Mouse (Mus musculus) retina, adult 2 months (tissue): ENCODE results near the gene Abraxas2.

Experiments
- DNase-seq: peaks from one replicate; pipeline ENCODE4 v3.0.0-alpha.2; 2012; ENCODE audit warnings: low read depth, low spot score

Abraxas2 gene

DNA sequence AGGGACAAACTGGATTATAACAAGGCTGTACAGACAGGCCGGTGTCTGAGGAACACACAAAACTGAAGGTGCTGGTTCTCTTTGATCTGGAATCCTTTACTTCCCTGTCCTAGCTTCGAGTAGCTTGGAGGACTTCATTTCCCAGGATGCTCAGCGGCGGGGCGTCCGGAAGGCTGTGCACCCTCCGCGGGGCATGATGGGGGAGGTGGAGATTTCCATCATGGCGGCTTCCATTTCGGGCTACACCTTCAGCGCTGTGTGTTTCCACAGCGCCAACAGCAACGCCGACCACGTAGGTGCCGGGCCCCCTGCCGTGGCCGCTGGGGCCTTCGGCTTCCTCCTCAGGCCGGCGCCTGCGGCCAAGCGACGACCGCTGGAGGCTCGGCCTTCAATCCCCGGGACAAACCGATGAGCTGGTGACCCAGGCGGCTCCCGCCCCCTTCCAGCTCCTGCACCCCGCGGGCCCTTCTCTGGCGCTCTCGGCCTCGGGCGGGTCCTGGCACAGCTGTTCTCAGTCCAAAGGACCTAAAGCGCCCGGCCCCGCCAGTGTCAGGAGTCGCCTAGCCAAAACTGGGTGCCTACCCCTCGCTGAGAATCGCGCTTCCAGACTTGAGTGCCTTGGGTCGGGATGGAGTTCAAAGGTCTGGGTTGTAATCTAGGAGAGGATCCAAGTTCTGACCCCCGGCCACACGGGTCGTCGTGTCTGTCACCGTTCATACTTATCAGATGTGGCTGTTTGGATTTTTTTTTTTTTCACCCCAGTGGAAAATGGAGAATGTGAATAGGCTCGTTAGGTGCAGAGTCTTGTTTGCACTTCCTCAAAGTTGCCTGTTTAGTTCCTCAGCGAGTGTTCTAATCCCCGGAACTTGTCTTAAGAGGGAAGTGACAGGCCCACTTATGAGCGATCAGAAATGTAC is at the start of gene Abraxas2:
TSS of gene Abraxas2 (plus strand) at position 184 of the 917 bp plus-strand sequence.
- peak; percentile 74 for DNase-seq

DNA sequence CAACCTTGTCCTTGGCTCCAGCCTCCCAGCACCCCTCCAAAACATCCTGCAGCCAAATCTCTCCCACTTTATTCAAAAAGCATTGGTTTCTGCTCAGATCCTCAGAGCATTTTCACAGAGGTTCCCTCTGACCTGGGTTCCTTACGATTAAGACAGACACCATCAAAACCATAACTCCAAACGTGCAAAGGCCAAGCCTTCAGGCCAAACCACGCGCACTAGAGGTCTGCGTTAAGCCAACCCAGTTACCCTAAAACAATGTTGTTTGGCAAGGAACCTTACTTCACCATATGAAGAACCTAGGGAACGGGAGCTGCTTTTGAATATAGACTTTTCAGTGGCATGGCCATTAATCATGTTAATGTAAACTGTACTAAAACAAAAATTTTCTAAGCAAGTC is 49.3 kb upstream of the Abraxas2 start:
- no peak for DNase-seq

DNA sequence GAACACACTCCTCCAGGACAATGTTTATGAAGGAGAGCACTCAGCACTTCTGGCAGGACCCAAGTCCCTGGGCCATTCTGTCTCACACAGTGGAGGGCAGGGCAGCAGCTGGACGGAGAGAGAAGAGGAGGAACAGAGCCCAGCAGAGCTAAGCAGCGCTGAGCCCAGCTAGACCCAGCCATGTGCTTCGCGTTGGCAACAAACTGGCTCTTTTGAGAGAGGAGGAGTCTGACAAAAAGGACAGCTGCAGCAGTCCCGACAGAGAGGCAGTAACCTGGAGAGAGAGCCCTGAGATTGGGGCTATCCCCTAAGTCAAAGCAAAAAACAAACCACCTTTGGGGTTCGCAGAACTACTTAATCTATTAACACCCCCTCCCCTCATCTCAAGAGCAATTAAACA is 48.7 kb upstream of the Abraxas2 start:
- DNase-seq = no peak

DNA sequence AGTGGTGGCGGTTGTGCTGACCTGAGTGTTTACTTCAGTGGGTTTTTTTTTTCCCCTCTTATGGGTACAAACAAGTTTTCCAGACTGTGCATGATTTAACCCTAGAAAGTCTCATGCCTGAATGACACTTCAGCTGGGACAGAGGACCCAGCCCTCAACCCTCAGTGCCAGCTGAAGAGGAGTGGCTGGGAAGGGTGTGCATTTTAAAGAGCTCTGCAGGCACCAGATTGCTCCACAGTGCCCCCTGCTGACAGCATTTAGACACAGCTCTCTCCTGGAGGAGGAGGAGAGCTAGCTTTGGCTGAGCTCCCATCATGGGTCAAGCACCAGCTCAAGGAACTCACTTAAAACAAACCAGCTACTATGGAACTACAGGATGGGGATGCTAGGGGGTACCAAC is 48.1 kb upstream of the Abraxas2 start:
- DNase-seq = peak; percentile 76

DNA sequence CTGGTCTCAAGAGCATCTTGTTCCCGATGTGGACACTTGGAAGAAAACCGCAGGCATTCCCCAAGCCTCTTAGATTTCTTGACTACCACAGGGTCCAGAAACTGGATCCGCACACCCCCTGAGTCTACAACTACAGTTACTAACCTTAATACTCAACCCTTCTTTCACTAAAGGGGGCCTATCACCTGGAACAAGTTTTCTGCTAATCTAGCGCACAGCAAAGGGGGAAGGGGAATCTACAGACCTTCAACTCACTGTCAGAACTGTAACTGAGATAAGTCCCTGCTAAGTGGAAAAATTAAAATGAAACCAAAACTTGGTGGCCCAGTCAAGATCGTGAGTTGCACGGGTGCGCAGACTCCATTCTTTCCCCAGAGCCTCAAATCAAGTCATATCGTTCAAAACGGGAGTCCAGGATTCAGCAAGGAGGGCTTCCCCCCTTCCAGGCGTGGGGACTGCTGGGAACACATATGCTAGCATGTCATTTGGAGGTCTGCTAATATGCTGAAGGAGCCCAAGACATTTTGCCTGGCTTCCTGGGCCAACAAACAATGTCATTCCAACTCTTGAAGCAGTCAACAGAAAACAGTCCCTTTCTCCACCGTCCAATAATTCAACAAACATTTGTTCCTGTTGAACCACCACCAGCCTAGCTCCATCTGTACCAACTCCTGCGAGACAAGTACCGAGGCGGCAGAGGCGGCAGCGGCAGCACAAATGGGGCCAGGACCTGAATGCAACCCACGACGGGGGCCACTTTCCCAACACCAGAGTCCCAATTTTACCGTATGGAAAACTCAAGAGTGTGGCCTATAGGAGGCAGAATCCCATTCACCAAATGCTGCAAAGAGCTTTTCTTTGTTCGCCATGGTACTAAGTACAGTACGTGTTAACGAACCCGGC is 47.1 kb upstream of the Abraxas2 start:
- no peak for DNase-seq

DNA sequence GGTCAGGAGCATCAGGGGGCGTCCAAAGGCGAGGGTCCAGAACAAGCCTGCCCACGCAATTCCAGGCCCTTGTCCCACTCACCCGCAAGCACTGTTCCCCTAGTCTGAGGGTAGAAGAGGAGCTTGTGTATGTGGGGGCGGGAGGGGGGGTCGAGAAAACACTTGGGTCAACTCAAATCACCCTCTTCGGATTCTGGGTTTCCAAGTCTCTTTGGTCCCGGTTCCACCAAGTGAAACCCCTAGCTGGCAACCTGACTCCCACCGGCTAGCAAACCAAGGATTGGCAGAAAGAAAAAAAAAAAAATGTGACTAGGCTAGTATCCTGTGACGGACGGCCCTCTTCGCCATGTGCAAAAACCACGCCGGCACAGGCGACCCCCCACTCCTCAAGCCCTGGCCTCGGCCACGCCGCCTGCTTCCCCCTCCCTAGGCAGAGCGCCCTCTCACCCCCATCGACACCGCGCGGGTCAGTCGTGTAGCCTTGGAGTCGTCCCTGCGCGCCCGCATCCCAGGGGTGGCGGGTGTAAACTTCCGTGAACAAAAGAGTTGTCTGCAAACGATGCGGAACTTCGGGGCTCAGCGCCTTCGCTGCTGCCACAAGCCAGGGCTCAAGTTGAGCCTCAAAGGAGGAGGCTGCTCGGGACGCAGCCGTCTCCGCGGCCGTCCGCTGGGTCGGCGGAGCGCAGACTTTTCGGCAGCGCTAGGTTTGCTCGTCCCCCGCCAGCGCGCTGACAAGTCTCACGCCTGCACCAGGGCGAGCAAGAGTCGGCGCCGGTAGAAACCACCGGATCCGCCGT is 46.2 kb upstream of the Abraxas2 start:
- no peak for DNase-seq

DNA sequence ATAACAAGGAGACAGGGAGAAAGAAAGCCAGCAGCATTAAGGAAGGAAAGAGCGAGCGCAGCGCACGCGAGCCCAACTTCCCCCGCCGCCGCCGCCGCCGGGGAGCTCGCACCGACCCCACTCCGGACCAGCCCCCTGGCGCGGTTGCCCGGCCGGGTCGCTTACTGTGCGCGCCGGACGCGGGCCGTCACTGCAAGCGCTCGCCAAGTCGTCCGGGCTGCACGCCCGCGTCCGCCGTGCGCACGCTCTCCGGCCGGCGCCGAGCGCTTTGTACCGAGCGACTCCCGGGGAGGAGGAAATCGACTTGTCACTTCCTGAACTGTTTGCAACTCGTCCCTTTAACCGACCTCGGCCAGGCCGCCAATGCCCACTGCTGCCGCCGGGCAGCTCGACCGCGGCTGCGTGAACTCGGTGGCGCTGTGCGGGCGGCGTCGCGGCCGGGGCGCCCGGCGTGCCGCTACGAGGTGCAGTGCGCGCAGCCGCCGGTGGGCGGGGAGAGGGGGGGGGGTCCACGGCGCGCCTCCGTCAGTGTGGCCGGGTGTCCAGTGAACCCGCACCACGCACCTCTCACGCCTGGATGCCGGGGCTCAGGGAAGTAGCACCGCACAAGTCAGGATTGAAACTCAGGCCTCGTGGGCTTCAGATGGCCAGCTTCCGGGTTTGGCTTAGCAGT is 45.5 kb upstream of the Abraxas2 start, which contains the start of gene Fam53b:
TSS of gene Fam53b (minus strand) at position 471 of the 673 bp plus-strand sequence.
- no peak for DNase-seq

DNA sequence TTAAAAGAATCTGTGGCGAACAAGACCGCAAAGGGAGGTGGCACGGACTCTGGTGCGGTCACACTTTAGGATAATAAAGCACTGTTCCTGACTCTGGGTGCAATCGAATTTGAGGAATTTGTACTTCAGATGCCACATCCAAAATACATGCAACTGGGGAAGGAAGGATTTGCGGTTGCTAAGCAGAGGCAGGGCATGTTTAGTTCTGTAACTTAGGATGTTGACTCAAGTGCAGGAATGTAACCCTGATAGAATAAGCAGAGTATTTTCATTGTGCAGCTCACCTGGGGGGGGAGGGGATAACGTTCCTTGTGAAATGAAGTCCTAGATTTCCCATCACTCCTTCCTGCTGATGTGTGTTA is 45.0 kb upstream of the Abraxas2 start:
- no peak for DNase-seq

DNA sequence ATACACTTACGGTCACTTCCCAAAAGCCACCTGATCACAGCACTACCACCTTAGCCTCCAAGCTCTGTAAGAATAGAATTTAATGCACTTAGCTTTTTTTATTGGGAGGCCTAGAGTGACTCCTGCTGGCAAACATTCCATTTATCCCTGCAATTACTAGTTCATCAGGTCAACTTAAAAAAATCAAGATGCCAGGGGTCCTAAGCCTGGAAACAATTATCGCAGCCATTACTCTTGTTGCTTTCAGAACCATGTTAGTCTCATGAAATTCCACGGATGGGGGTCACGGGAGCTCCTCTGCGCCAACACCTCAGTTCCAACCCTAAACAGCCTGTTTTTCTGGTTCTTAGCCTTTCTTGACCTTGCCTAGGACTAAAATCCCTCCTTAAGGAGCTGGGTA is 43.9 kb upstream of the Abraxas2 start:
- DNase-seq = no peak

DNA sequence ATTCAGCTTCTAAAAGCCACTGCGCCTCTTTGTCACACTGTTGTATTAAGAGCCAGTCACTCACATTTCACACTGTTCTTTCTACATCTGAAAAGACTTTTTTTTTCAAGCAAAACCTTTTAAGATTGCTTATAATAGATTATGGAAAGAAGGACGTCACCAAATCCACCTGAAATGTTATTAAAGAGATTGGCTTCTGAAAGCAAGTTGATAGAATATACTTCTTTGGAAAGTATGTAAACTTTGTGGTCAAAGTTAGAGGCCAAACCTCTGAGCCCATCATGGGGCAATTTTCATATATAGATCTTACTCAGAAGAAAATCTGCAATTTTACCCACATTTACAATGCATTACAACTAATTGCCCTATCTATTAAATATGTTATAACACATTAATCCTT is 42.5 kb upstream of the Abraxas2 start:
- DNase-seq = no peak

DNA sequence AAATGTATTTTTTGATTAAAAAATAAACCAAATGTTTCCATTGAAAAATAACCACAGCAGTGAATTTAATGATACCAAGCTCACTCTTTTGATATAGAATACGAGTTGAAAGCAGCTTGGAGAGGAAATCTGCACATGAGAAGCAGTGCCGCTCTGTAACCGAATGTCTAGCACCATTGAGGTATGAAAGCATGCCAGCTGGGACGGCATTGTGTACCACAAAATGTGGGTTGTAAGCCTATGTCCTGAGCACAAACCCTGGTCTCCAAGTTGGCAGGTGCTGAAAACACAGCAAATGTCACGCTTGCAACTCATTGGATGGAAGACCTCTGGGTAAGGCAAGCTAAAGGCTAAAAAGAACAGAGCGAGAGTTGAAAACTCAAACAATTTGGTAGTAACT is 42.0 kb upstream of the Abraxas2 start:
- DNase-seq = no peak

DNA sequence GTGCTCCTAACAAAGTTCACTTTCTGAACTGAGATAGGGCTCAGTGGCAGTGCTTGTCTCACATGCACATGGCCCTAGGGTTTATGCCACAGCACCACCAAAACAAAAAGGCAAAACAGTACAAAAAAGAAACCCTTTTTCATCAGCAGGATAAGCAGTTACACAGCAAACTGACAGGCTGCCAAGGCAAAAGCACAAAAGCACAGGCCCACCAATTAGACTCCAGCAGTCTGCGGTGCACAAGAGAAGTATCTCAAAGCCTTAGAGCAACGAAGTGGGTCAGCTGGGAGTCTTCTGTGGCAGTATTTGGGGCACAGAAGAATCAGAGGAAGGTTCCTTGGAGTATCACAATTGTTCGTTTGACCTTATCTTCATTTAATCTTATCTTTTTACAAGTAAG is 38.3 kb upstream of the Abraxas2 start:
- no peak for DNase-seq

DNA sequence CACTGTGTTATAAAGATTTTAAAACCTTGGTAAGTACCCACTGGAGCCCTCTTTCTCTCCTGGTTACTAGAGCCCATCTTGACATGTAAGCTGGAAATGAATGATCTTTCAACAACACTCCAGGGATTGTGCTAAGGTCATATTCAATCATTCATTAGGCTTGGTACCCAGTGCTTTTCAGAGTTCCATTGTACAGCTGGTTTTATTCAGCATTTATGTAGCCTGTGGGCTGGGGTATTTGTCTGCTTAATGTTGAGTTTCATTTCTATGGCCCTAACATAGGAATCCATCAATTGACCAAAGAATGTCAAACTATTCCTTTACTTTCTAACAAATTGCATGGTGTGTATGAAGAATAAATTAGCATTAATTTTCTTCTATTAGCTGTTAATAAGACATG is 35.2 kb upstream of the Abraxas2 start:
- no peak for DNase-seq

DNA sequence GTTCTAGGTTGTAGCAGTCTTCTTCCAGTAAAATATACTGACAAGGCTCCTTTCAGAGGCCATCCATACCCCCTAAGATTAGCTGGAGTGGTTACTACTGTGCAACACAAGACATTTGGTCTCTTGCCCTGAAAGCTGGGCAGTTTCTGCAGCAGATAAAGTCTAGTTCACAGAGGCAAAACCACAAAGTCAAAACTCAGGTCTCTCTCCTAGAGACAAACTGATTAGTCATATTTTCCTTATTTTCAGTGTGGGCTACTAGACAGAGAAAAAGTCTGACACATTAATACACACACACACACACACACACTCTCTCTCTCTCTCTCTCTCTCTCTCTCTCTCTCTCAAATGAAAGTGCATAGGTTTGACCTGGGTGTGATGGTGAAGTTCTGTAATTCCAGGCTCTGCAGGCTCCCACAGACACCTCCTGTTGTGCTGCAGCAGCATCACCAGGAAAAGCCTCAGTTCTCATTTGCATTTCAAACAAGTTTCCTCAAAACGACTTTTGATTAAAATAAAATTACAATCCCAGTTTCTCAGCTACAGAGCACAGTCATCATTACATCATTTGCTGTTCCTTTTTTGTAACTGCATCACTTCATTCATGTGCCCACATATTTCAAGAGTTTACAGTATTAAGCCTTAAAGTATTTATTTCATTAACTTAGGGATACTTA is 34.5 kb upstream of the Abraxas2 start:
- DNase-seq = no peak

DNA sequence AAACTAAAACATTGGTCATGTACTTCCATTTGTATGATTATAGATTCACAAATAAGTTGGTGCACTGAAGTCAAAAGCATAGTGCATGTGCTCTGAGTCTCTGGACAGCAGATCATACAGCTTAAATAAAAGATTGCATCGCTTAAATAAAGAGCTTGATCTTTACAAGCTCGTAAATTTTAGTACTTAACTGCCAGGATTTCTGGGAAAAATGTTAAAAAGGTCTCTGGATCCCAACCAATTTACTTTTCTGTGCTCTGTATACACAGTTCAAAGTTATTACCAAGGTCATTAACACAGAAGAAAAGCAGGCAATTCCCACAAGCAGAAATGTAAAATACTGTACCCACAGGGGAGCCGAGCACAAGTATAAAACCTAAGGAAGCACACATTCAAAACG is 28.1 kb upstream of the Abraxas2 start:
- no peak for DNase-seq

DNA sequence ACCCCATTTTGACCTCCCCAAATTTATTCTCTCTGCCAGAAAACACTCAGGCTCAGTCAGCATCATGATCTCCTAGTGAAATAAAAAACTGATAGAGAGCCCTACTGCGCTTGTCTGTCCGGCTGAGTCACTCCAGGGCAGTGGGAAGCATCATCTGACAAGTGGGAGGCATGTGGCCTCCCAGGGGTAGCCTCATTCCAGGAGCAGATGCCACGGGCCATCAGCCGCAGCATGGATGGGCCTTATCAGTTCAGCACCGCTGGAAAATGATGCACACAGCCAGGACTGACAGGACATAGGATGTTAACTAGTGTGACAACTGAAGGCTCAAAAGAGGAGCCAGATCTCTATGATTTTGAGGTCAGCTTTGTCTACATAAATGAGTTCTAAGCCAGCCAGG is 17.7 kb upstream of the Abraxas2 start:
- no peak for DNase-seq

DNA sequence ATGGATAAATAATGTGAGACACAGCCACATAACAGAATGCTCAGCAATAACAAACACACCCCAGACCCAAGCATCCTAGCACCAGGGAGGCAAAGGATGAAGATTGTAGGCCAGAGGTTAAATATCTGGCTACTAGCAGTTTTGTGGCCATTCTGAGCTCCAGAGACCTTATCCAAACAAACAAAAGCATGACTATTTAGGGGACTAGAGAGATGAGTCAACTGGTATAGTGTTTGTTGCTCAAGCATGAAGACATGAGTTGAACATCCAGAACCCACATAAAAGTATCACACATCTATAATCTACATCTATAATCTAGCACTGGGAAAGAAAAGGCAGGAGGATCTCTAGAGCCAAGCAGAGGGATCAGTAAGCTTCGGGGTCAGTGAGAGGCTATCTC is 16.6 kb upstream of the Abraxas2 start:
- DNase-seq = no peak

DNA sequence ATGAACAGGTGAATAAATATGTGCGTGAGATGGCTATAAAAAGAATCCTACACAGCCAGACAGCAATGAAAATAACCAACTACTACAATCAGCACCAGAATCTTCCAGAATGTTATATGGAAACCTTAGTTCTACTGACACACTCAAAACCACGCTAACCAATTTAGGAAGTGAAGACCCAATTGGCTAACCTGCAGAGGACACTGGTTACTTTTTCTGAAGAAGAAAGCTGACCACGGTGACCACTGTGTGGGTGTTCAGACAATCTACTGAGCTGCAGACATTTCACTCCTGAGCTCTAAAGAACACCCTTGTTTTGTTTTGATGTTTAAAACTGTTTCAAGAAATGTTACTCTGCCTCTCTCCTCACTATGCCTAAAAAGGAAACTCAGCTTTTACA is 15.9 kb upstream of the Abraxas2 start:
- no peak for DNase-seq

DNA sequence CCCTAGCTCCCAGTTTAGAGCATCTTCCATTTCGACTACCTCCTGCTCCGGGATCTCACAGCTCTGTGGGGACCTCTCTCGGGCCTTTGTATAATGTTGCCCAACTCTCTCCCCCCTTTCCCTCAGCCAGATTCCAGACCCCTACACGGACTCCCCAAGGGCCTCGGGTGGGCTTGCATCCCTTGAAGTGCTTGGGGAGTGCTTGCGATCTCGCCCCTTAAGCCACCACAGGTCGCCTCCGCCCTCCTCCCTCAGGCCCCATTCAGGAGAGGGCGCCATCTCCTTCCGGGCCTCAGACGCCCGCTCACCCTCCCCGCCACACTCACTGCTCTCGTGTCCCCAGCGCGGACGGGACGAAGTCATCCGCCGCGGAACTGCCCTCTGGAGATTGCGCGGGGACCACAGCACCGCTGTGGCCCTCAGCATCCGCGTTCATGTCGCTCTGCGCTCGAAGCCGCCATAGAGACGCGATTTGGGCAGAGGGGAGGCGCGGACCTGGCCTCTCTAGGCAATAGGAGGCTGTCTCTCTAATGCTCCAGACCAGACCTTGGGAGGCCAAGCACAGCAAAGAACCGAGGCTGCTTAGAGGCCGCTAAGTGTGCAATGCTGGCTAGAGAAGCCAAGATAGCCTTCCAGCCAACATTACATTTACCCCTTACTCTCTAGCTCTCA is 6.7 kb upstream of the Abraxas2 start, which contains the start of gene Eef1akmt2:
TSS of gene Eef1akmt2 (minus strand) at position 501 of the 672 bp plus-strand sequence.
- DNase-seq = peak; percentile 72

DNA sequence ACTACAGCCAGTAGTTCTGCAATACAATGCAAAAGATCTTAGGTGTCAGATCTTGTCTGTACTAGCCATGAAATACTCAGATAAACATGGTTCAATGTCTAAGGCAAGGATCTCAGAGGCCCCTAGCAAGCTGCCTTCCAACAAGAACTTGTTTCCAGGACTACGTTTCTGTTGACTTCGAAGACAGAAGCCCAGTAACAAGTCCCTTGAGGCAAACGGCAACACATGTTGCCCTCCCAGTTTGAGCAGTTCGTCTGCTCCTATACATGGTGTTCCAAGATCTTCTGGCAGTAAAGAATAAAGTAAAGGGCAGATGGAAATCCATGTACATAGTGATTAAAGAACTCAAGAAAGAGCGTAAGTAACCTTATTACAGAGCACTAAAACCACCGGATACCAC is 5.7 kb upstream of the Abraxas2 start:
- DNase-seq = no peak
